Mouse (Mus musculus) midbrain, postnatal 0 days (tissue): ENCODE data around the gene Evi5. TPM values are rescaled to one million over a fixed set of nuclear protein-coding genes. Genes with fewer than 3 reads are reported as not detected.

Experiments
- ATAC-seq: fragments of 200-750 bp; cut with Nextera tagmentation; 2 replicates; pipeline ENCODE4 v1.8.0; 2017; ENCODE audit warnings: moderate number of reproducible peaks, mild to moderate bottlenecking, moderate TSS enrichment, moderate library complexity; ENCODE audit not compliant: low FRiP score
- DNase-seq: peaks from one replicate; pipeline ENCODE4 v3.0.0-alpha.2; 2015; ENCODE audit warnings: low spot score
- H3K27ac ChIP-seq: fragments of 300-500 bp; sonication (generic); 2 replicates; pipeline ENCODE4 v1.5.1; 2014; ENCODE audit warnings: low read depth, mild to moderate bottlenecking, low read length, mixed read lengths
- H3K27me3 ChIP-seq: fragments of 300-500 bp; sonication (generic); 2 replicates; pipeline ENCODE4 v1.6.1; 2014; ENCODE audit warnings: low read length, control low read depth, mixed read lengths; ENCODE audit not compliant: insufficient read depth
- H3K36me3 ChIP-seq: fragments of 300-500 bp; sonication (generic); 2 replicates; pipeline ENCODE4 v1.6.1; 2014; ENCODE audit warnings: low read length, control low read depth, mixed read lengths; ENCODE audit not compliant: insufficient read depth
- H3K4me1 ChIP-seq: fragments of 300-500 bp; sonication (generic); 2 replicates; pipeline ENCODE4 v1.6.1; 2014; ENCODE audit warnings: mild to moderate bottlenecking, control low read depth, antibody characterized with exemption, low read length, mixed read lengths; ENCODE audit not compliant: insufficient read depth
- H3K4me2 ChIP-seq: fragments of 300-500 bp; sonication (generic); 2 replicates; pipeline ENCODE4 v1.6.1; 2014; ENCODE audit warnings: low read depth, mild to moderate bottlenecking, low read length, mixed read lengths; ENCODE audit not compliant: poor library complexity, severe bottlenecking
- H3K4me3 ChIP-seq: fragments of 300-500 bp; sonication (generic); 2 replicates; pipeline ENCODE4 v1.5.1; 2014; ENCODE audit warnings: low read depth, mild to moderate bottlenecking, low read length, moderate library complexity
- H3K9ac ChIP-seq: fragments of 300-500 bp; sonication (generic); replicated peaks from 2 replicates; pipeline ENCODE4 v1.6.1; 2014; ENCODE audit warnings: mild to moderate bottlenecking, low read length, moderate library complexity, mixed read lengths; ENCODE audit not compliant: poor library complexity, severe bottlenecking
- H3K9me3 ChIP-seq: fragments of 300-500 bp; sonication (generic); 2 replicates; pipeline ENCODE4 v1.6.1; 2016; ENCODE audit warnings: low read length, control low read depth
- CTCF ChIP-seq: IDR thresholded peaks from 2 replicates; pipeline ENCODE4 v1.5.1; 2016; ENCODE audit warnings: antibody characterized with exemption, mild to moderate bottlenecking
- WGBS: fragments of 180-500 bp; shearing (Covaris S2); extraction: QIAGEN DNeasy Blood & Tissue Kit; methylation state at CpG from one replicate; pipeline ENCODE4 v1.1.7; 2014; 5-methylcytosine and 5-hydroxymethylcytosine counted together
- polyA plus RNA-seq: library from polyadenylated mRNA; unstranded; fragments of >200 nt; fragmentation: Nextera tagmentation; extraction: Ambion mirVana; gene quantifications from 2 replicates; pipeline ENCODE4 v1.2.1, GENCODE M21; 2015
- total RNA-seq: library from RNA; depleted of rRNA; stranded (reverse); fragments of >200 nt; gene quantifications from 2 replicates; pipeline ENCODE4 v1.2.3, GENCODE M21; 2014

Evi5 gene
- total and polyA plus RNA-seq, 2 experiments from 2014 or later: 47.1 to 55.0 TPM

DNA sequence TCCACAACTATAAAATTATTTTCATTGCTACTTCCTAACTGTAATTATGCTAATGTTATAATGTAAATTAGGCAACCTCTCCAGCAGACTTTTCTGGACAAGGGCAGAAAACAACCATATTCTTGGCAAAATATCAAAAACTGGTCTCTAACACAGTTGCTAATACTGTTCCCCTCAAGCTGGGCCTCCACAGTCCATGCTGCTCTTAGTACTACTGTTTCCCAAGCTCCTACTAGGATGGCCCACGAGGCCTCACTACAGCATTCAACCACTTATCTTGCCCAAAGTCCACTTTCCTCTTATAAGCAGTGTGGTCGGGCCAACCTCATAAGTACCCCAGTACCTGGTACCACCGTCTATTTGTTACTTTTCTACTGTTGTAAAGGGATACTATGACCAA lies 20.4 kb downstream of the Evi5 start:
- Histone ChIP-seq H3K9ac (no peak overlapping the region), H3K4me2 (no peak overlapping the region), H3K27ac (no peak overlapping the region), H3K27me3 (no peaks in the 10 kb centered on the region), H3K4me1 (no peaks in the 10 kb centered on the region), H3K9me3 (no peaks in the 10 kb centered on the region), H3K36me3 (no peaks in the 10 kb centered on the region), H3K4me3 (no peak overlapping the region)
- ATAC-seq (no peak), DNase-seq (no peak)
- 74% methylated on average over 3 of the region's 3 CpGs for WGBS
- TF ChIP-seq CTCF: no peak

GRCm38 (mm10) chr5:107853807-107854206 lies 21.1 kb downstream of the Evi5 start:
- Histone ChIP-seq H3K27ac (0 out of 2 replicates have a peak overlapping the region, but pooled peaks have one; percentile 9), H3K36me3 (no peaks in the 10 kb centered on the region), H3K4me3 (no peak overlapping the region), H3K9ac (no peak overlapping the region), H3K9me3 (no peaks in the 10 kb centered on the region), H3K4me1 (no peaks in the 10 kb centered on the region), H3K4me2 (no peak overlapping the region), H3K27me3 (no peaks in the 10 kb centered on the region)
- WGBS: 12% methylated on average over 6 of the region's 6 CpGs
- ATAC-seq (peak; percentile 38; the same call in 1 of the 2 replicates), DNase-seq (peak; percentile 28)
- no peak for TF ChIP-seq CTCF

GRCm38 (mm10) chr5:107848964-107849363 lies 25.9 kb downstream of the Evi5 start:
- no peak for DNase-seq
- no peak overlapping the region for H3K4me3 ChIP-seq
- H3K27ac ChIP-seq: no peak overlapping the region
- no peak overlapping the region for H3K9ac ChIP-seq
- 90% methylated on average over 4 of the region's 4 CpGs for WGBS
- H3K4me1 ChIP-seq: no peaks in the 10 kb centered on the region
- H3K36me3 ChIP-seq: no peaks in the 10 kb centered on the region
- no peak for TF ChIP-seq CTCF
- no peak for ATAC-seq
- no peak overlapping the region for H3K4me2 ChIP-seq
- H3K27me3 ChIP-seq: no peaks in the 10 kb centered on the region
- no peaks in the 10 kb centered on the region for H3K9me3 ChIP-seq

GRCm38 (mm10) chr5:107847817-107848216 lies 27.1 kb downstream of the Evi5 start:
- H3K27me3 ChIP-seq: no peaks in the 10 kb centered on the region
- no peak overlapping the region for H3K9ac ChIP-seq
- H3K4me2 ChIP-seq: no peak overlapping the region
- H3K9me3 ChIP-seq: no peaks in the 10 kb centered on the region
- ATAC-seq (no peak), DNase-seq (no peak)
- no peak for TF ChIP-seq CTCF
- no peaks in the 10 kb centered on the region for H3K4me1 ChIP-seq
- no peaks in the 10 kb centered on the region for H3K36me3 ChIP-seq
- no peak overlapping the region for H3K27ac ChIP-seq
- WGBS: 69% methylated on average over 2 of the region's 2 CpGs
- no peak overlapping the region for H3K4me3 ChIP-seq

DNA sequence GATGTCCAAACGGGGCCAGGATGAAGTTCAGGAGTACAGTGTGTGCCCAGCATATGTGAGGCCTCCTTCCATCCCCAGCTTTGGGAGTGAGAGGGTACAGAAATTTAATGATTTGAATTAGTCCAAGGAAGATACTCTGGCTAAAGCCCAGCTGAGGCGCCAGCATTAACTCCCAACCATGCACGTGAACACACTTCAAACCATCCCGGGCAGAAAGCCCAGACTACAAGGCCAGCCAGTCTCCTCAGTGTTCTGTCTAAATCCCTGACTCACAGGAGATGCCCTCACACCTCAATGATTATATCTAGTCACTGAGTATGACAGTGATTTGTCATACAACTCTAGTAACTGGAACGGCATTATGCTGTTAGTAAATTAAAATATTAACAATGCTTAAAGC lies 27.6 kb downstream of the Evi5 start:
- Histone ChIP-seq H3K36me3 (no peaks in the 10 kb centered on the region), H3K9ac (no peak overlapping the region), H3K9me3 (no peaks in the 10 kb centered on the region), H3K27me3 (no peaks in the 10 kb centered on the region), H3K4me2 (no peak overlapping the region), H3K27ac (no peak overlapping the region), H3K4me1 (no peaks in the 10 kb centered on the region), H3K4me3 (no peak overlapping the region)
- DNase-seq: peak; percentile 75
- no peak for TF ChIP-seq CTCF
- 66% methylated on average over 5 of the region's 5 CpGs for WGBS
- ATAC-seq: no peak

GRCm38 (mm10) chr5:107840549-107841238 lies 34.2 kb downstream of the Evi5 start:
- DNase-seq (no peak), ATAC-seq (no peak)
- H3K4me1 ChIP-seq: no peaks in the 10 kb centered on the region
- no peaks in the 10 kb centered on the region for H3K9me3 ChIP-seq
- TF ChIP-seq CTCF: no peak
- H3K9ac ChIP-seq: no peak overlapping the region
- H3K27me3 ChIP-seq: no peaks in the 10 kb centered on the region
- no peak overlapping the region for H3K27ac ChIP-seq
- H3K4me2 ChIP-seq: no peak overlapping the region
- no peaks in the 10 kb centered on the region for H3K36me3 ChIP-seq
- H3K4me3 ChIP-seq: no peak overlapping the region
- WGBS: 97% methylated on average over 5 of the region's 5 CpGs
